Mouse (Mus musculus) embryonic facial prominence, embryonic 11.5 days (tissue): Measurements from ENCODE around the gene Spef1. TPM values are rescaled to one million over a fixed set of nuclear protein-coding genes. Genes with fewer than 3 reads are reported as not detected.

ENCODE experiments used
- ATAC-seq: fragments of 200-750 bp; cut with Nextera tagmentation; replicated peaks from 2 replicates; pipeline ENCODE4 v1.8.0; 2017; ENCODE audit warnings: low read depth; ENCODE audit not compliant: insufficient number of reproducible peaks, low FRiP score, low TSS enrichment
- DNase-seq: peaks from one replicate; pipeline ENCODE4 v3.0.0-alpha.2; 2015; ENCODE audit warnings: low spot score
- H3K27ac ChIP-seq: fragments of 300-500 bp; sonication (generic); replicated peaks from 2 replicates; pipeline ENCODE4 v1.5.1; 2014; ENCODE audit warnings: mild to moderate bottlenecking, low read depth, low read length, control low read depth
- H3K27me3 ChIP-seq: fragments of 300-500 bp; sonication (generic); 2 replicates; pipeline ENCODE4 v1.6.1; 2014; ENCODE audit warnings: mild to moderate bottlenecking, low read length, moderate library complexity, mixed read lengths; ENCODE audit not compliant: control insufficient read depth, insufficient read depth
- H3K36me3 ChIP-seq: fragments of 300-500 bp; sonication (generic); replicated peaks from 2 replicates; pipeline ENCODE4 v1.6.1; 2014; ENCODE audit warnings: low read depth, mild to moderate bottlenecking, low read length, moderate library complexity, mixed read lengths; ENCODE audit not compliant: control insufficient read depth, insufficient read depth
- H3K4me1 ChIP-seq: fragments of 300-500 bp; sonication (generic); 2 replicates; pipeline ENCODE4 v1.6.1; 2014; ENCODE audit warnings: low read length, mixed read lengths; ENCODE audit not compliant: control insufficient read depth, insufficient read depth
- H3K4me2 ChIP-seq: fragments of 300-500 bp; sonication (generic); 2 replicates; pipeline ENCODE4 v1.6.1; 2014; ENCODE audit warnings: low read depth, mild to moderate bottlenecking, control low read depth, low read length, moderate library complexity
- H3K4me3 ChIP-seq: fragments of 300-500 bp; sonication (generic); 2 replicates; pipeline ENCODE4 v1.5.1; 2014; ENCODE audit warnings: low read depth, low read length, control low read depth
- H3K9ac ChIP-seq: fragments of 300-500 bp; sonication (generic); replicated peaks from 2 replicates; pipeline ENCODE4 v1.6.1; 2014; ENCODE audit warnings: mild to moderate bottlenecking, control low read depth, low read length
- H3K9me3 ChIP-seq: fragments of 300-500 bp; sonication (generic); replicated peaks from 2 replicates; pipeline ENCODE4 v1.6.1; 2016; ENCODE audit warnings: mild to moderate bottlenecking, low read length, inconsistent platforms, mixed read lengths; ENCODE audit not compliant: control insufficient read depth
- WGBS: fragments of 180-500 bp; shearing (Covaris S2); extraction: QIAGEN DNeasy Blood & Tissue Kit; methylation state at CpG from one replicate; pipeline ENCODE4 v1.1.7; 2014; 5-methylcytosine and 5-hydroxymethylcytosine counted together
- polyA plus RNA-seq: library from polyadenylated mRNA; unstranded; fragments of >200 nt; fragmentation: Nextera tagmentation; extraction: Ambion mirVana; gene quantifications from 2 replicates; pipeline ENCODE4 v1.2.1, GENCODE M21; 2014

Spef1 gene
- polyA plus RNA-seq, 1 experiment from 2014 or later, result 3.4 TPM

- ATAC-seq (no peak), DNase-seq (no peak)
- no peak overlapping the region for H3K4me2 ChIP-seq
- H3K4me1 ChIP-seq, result no peaks in the 10 kb centered on the region
- no peaks in the 10 kb centered on the region for H3K27me3 ChIP-seq
- no peak overlapping the region for H3K4me3 ChIP-seq
- peaks cover 3% of the 10 kb centered on the region for H3K36me3 ChIP-seq
- H3K9ac ChIP-seq, result no peak overlapping the region
- 78% methylated on average over 1 of the region's 1 CpGs for WGBS
- H3K27ac ChIP-seq, result no peak overlapping the region
- no peaks in the 10 kb centered on the region for H3K9me3 ChIP-seq
Measured at GRCm38 (mm10) chr2:131134381-131134780, 52.7 kb downstream of the Spef1 start.

- WGBS, result 83% methylated on average over 9 of the region's 9 CpGs
Measured at GRCm38 (mm10) chr2:131132930-131133547, 54.0 kb downstream of the Spef1 start, which contains the start of gene Gm11037. TSS of gene Gm11037 (plus strand) at chr2:131133497.

GRCm38 (mm10) chr2:131132111-131132888 lies 54.8 kb downstream of the Spef1 start:
- Histone ChIP-seq H3K4me3 (no peak overlapping the region), H3K36me3 (no peaks in the 10 kb centered on the region; the same call in 1 of the 2 replicates), H3K9me3 (no peaks in the 10 kb centered on the region), H3K27me3 (no peaks in the 10 kb centered on the region), H3K4me1 (no peaks in the 10 kb centered on the region; the same call in 1 of the 2 replicates), H3K27ac (no peak overlapping the region), H3K9ac (no peak overlapping the region), H3K4me2 (no peak overlapping the region)
- DNase-seq (no peak), ATAC-seq (no peak)
- WGBS, result 83% methylated on average over 10 of the region's 10 CpGs

More at GRCm38 (mm10) chr2:131132930-131133547, 54.0 kb downstream of the Spef1 start, which contains the start of gene Gm11037:
- no peak within 1 kb of the TSS for H3K4me2 ChIP-seq
- no peak for DNase-seq
- ATAC-seq, result no peak
- H3K4me1 ChIP-seq, result no peaks in the 10 kb centered on the region
- no peak within 1 kb of the TSS for H3K27ac ChIP-seq
- H3K36me3 ChIP-seq, result no peaks in the 10 kb centered on the region; the same call in 1 of the 2 replicates
- no peaks in the 10 kb centered on the region for H3K9me3 ChIP-seq
- no peak within 1 kb of the TSS for H3K4me3 ChIP-seq
- no peaks in the 10 kb centered on the region for H3K27me3 ChIP-seq
- no peak within 1 kb of the TSS for H3K9ac ChIP-seq

GRCm38 (mm10) chr2:131130849-131131248 lies 56.2 kb downstream of the Spef1 start:
- Histone ChIP-seq H3K36me3 (no peaks in the 10 kb centered on the region; the same call in 1 of the 2 replicates), H3K4me2 (no peak overlapping the region), H3K4me3 (no peak overlapping the region), H3K9me3 (no peaks in the 10 kb centered on the region), H3K4me1 (peaks cover 6% of the 10 kb centered on the region), H3K27me3 (no peaks in the 10 kb centered on the region), H3K9ac (no peak overlapping the region), H3K27ac (no peak overlapping the region)
- WGBS, result 88% methylated on average over 2 of the region's 2 CpGs
- ATAC-seq (no peak), DNase-seq (no peak)

GRCm38 (mm10) chr2:131129836-131130235 lies 57.2 kb downstream of the Spef1 start:
- WGBS, result 85% methylated on average over 5 of the region's 5 CpGs
- ATAC-seq, result no peak
- H3K9ac ChIP-seq, result no peak overlapping the region
- no peaks in the 10 kb centered on the region; the same call in 1 of the 2 replicates for H3K36me3 ChIP-seq
- peaks cover 6% of the 10 kb centered on the region for H3K4me1 ChIP-seq
- H3K27ac ChIP-seq, result no peak overlapping the region
- H3K4me2 ChIP-seq, result no peak overlapping the region
- H3K27me3 ChIP-seq, result no peaks in the 10 kb centered on the region
- H3K4me3 ChIP-seq, result no peak overlapping the region
- H3K9me3 ChIP-seq, result no peaks in the 10 kb centered on the region
- no peak for DNase-seq

GRCm38 (mm10) chr2:131128636-131129157 lies 58.4 kb downstream of the Spef1 start:
- Histone ChIP-seq H3K4me3 (no peak overlapping the region), H3K4me1 (peaks cover 6% of the 10 kb centered on the region), H3K4me2 (no peak overlapping the region), H3K27me3 (no peaks in the 10 kb centered on the region), H3K36me3 (no peaks in the 10 kb centered on the region; the same call in 1 of the 2 replicates), H3K9ac (no peak overlapping the region), H3K27ac (no peak overlapping the region), H3K9me3 (no peaks in the 10 kb centered on the region)
- no peak for DNase-seq
- WGBS, result 87% methylated on average over 3 of the region's 3 CpGs
- no peak for ATAC-seq

GRCm38 (mm10) chr2:131128211-131128610 lies 58.9 kb downstream of the Spef1 start:
- WGBS, result 90% methylated on average over 5 of the region's 5 CpGs
- Histone ChIP-seq H3K27me3 (no peaks in the 10 kb centered on the region), H3K27ac (no peak overlapping the region), H3K36me3 (no peaks in the 10 kb centered on the region; the same call in 1 of the 2 replicates), H3K4me2 (peak overlapping the region; percentile 88), H3K9me3 (no peaks in the 10 kb centered on the region), H3K4me3 (peak overlapping the region; percentile 65), H3K4me1 (peaks cover 6% of the 10 kb centered on the region), H3K9ac (peak overlapping the region; percentile 90)
- ATAC-seq (no peak), DNase-seq (no peak)
